Mouse (Mus musculus) Patski (cell line): ENCODE data around the gene Prl7a2. TPM values are rescaled to one million over a fixed set of nuclear protein-coding genes. Genes with fewer than 3 reads are reported as not detected.
A peak's percentile ranks its signal among the peaks of the same experiment; 100 is the strongest.

Experiments
- ATAC-seq: fragments of 100-300 bp; one replicate; pipeline ENCODE4 v1.8.0; 2021
- CTCF ChIA-PET: fragments of 350-600 bp; sonication (Branson Sonifier 250); formaldehyde crosslinking; loops from one replicate; lab custom pipeline; 2022; ENCODE audit warnings: inconsistent platforms; lab: Charles Lee
- POLR2A ChIA-PET: fragments of 350-600 bp; sonication (Branson Sonifier 250); formaldehyde crosslinking; loops from one replicate; lab custom pipeline; 2022; ENCODE audit warnings: antibody characterized with exemption, inconsistent platforms; lab: Charles Lee
- DNase-seq: peaks from one replicate; pipeline ENCODE4 v3.0.0-alpha.2; 2011; ENCODE audit warnings: low read depth, low spot score
- H3K27me3 ChIP-seq: fragments of 371-371 bp; one replicate; pipeline ENCODE4 v1.5.1; 2021
- CTCF ChIP-seq: fragments of 100-300 bp; IDR thresholded peaks from one replicate; pipeline ENCODE4 v1.5.1; 2021
- in situ Hi-C: fragments of 300-500 bp; cut with MboI; formaldehyde crosslinking; loops from 3 replicates; pipeline ENCODE4 v1.11.1; 2018; ENCODE audit warnings: low pct_unique_long_range_greater_than_20kb, mixed read lengths
- polyA plus RNA-seq: library from polyadenylated mRNA; unstranded; gene quantifications from one replicate; pipeline ENCODE4 v1.2.3, GENCODE M21; 2021

Prl7a2 gene
- polyA plus RNA-seq = 0.13 TPM

GRCm38 (mm10) chr13:27667936-27668335 lies at the start of gene Prl7a2:
TSS of gene Prl7a2 (minus strand) at chr13:27668036.
- CTCF ChIA-PET = no interaction called here

DNA sequence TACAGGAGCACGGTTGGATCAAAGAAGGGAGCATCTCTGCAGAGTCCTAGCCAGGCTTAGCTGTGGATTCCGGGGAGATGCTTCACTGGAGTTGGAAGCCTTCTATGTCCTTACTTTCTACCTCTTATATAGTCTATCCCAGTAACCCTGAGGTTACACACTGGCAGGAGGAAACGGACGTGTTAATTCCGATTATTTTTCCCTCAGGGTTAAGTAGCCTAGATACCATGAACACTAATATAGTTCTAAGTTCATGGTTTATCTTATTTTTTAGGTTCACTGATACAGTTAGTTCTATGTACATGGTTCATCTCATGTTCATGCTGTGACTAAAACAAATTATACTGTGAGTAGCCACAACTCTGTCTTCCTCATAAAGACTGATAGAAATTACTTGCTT lies 48.8 kb upstream of the Prl7a2 start, which contains the start of gene Prl7d1:
TSS of gene Prl7d1 (minus strand) at position 101 of the 400 bp plus-strand sequence.
- ATAC-seq = no peak
- POLR2A ChIA-PET = interaction anchor here (0.6 kb wide), 1 partner anchor 1364 kb away, joined by 4 read pairs; no protein-coding TSS in a partner anchor
- no peak for TF ChIP-seq CTCF

More at GRCm38 (mm10) chr13:27667936-27668335, at the start of gene Prl7a2:
- ATAC-seq (no peak), DNase-seq (no peak)
- H3K27me3 ChIP-seq = no peaks in the 10 kb centered on the region
- POLR2A ChIA-PET = no interaction called here
- in situ Hi-C loops = no loop called here
- no peak for TF ChIP-seq CTCF

GRCm38 (mm10) chr13:27706521-27706920 lies 38.7 kb upstream of the Prl7a2 start:
- ATAC-seq (peak; percentile 57), DNase-seq (peak; percentile 49)
- POLR2A ChIA-PET = no interaction called here
- in situ Hi-C loops = no loop called here
- CTCF ChIA-PET = interaction anchor here (1.4 kb wide), 1 partner anchor 57 kb away, joined by 3 read pairs; no protein-coding TSS in a partner anchor
- no peak for TF ChIP-seq CTCF
- H3K27me3 ChIP-seq = no peaks in the 10 kb centered on the region

More for the DNA sequence above, 48.8 kb upstream of the Prl7a2 start, which contains the start of gene Prl7d1:
- CTCF ChIA-PET = no interaction called here
- DNase-seq = no peak
- no peaks in the 10 kb centered on the region for H3K27me3 ChIP-seq
- in situ Hi-C loops = no loop called here

DNA sequence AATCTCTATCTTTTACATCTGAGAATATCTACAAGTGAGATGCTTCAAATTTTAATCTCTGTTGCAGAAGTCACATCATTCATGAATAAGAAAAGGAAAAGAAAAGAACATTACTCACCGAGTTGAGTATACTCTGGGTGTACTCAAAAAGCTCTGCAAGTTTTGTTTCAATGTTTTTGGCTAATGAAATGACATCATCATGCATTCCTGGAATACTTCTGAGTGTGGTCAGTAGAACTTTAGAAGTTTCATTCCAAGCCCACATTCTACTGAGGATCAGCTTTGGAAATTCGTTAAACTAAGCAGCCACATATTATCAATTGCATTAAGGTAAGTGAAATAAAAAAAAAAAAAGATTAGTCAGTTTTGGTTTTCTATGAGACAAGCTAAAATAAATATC lies 7.1 kb downstream of the Prl7a2 start:
- H3K27me3 ChIP-seq = no peaks in the 10 kb centered on the region
- POLR2A ChIA-PET = no interaction called here
- DNase-seq = peak; percentile 15
- TF ChIP-seq CTCF = no peak
- ATAC-seq = peak; percentile 74
- in situ Hi-C loops = no loop called here
- CTCF ChIA-PET = no interaction called here

- DNase-seq = no peak
- POLR2A ChIA-PET = no interaction called here
- H3K27me3 ChIP-seq = no peaks in the 10 kb centered on the region
- TF ChIP-seq CTCF = no peak
- in situ Hi-C loops = no loop called here
- CTCF ChIA-PET = no interaction called here
- no peak for ATAC-seq
Measured at GRCm38 (mm10) chr13:27642393-27642792, 25.4 kb downstream of the Prl7a2 start, which contains the start of gene Prl7a1. TSS of gene Prl7a1 (minus strand) at chr13:27642493.

DNA sequence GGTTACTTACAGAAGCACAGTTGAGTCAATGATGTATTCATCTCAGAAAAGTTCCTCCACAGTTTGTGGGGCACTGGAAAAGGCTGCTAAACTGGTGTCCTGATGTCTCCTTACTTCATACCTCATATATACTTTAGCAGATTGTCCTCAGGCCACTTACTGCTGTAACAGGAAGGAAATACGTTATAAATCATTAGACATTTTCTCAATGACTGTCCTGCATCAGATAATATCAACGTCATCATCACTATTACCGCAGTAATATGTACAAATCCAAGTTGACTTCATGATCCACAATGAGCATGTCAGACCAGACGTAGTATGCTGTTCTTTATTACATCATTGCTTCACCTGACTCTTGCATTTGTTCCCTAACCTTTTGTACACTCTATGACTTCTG lies 57.4 kb downstream of the Prl7a2 start, which contains the start of gene Prl7b1:
TSS of gene Prl7b1 (minus strand) at position 101 of the 400 bp plus-strand sequence.
- TF ChIP-seq CTCF = no peak
- in situ Hi-C loops = no loop called here
- no peaks in the 10 kb centered on the region for H3K27me3 ChIP-seq
- DNase-seq (no peak), ATAC-seq (no peak)
- ChIA-PET CTCF (no interaction called here), POLR2A (no interaction called here)

Other genes starting within 250 kb of the Prl7a2 start
- not detected for gene Prl8a6, start 229.3 kb downstream of the Prl7a2 start, polyA plus RNA-seq
- gene Prl8a8, start 154.8 kb downstream of the Prl7a2 start, polyA plus RNA-seq = not detected
- not detected for gene Prl8a9, start 103.4 kb downstream of the Prl7a2 start, polyA plus RNA-seq
- gene Prl8a1, start 85.9 kb downstream of the Prl7a2 start, polyA plus RNA-seq = not detected
- gene Prl7b1, start 57.5 kb downstream of the Prl7a2 start, polyA plus RNA-seq = not detected
- gene Prl7a1, start 25.5 kb downstream of the Prl7a2 start, polyA plus RNA-seq = 0.31 TPM
- gene Prl7d1, start 48.7 kb upstream of the Prl7a2 start, polyA plus RNA-seq = not detected
- not detected for gene Prl7c1, start 112.8 kb upstream of the Prl7a2 start, polyA plus RNA-seq
- not detected for gene Prl2a1, start 133.6 kb upstream of the Prl7a2 start, polyA plus RNA-seq
- not detected for gene Prl2c1, start 181.3 kb upstream of the Prl7a2 start, polyA plus RNA-seq